Mouse (Mus musculus) testis, adult 2 months (tissue): ENCODE results near the gene Olfr288.

Experiments
- CTCF ChIP-seq: fragments of 200-500 bp; IDR thresholded peaks from 2 replicates; pipeline ENCODE4 v1.5.1; 2012; ENCODE audit warnings: low read depth, mild to moderate bottlenecking, inconsistent platforms, low read length, moderate library complexity; ENCODE audit not compliant: control insufficient read depth, insufficient read depth, insufficient replicate concordance
- POLR2A ChIP-seq: fragments of 200-500 bp; IDR thresholded peaks from 2 replicates; pipeline ENCODE4 v1.6.1; 2012; ENCODE audit warnings: low read depth, mild to moderate bottlenecking, inconsistent platforms, low read length, moderate library complexity; ENCODE audit not compliant: control insufficient read depth

DNA sequence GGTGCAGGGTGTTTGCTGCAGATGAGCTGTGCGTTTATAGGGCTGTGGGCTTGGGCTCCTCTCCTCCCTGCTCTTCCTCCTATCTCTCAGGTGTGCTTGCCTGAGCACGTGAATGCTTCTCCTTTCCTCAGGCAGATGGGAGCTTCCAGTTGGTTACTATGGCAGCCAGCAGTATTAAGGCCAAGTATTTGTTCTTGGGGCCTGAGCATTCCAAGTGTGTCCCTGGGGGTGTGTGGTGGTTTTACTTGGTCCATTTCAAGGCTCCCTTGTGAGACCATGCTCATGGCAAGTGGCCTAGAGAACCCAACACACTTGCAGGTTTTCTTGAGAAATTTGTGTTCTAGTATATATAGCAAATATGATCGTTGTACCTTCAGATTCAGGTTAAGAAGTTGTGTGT is at the start of gene Olfr288:
- TF ChIP-seq POLR2A (no peak), CTCF (no peak)
